Mouse (Mus musculus) neural tube, embryonic 15.5 days (tissue): ENCODE measurements at regions not wholly inside any gene's neighbourhood (a gene's known extent, or its start where the extent isn't known, plus 50 kb on each side); places are given as distances from the start of the nearest gene placed in this dataset.

Source experiments
- ATAC-seq: fragments of 200-750 bp; cut with Nextera tagmentation; 2 replicates; pipeline ENCODE4 v1.8.0; 2017; ENCODE audit warnings: mild to moderate bottlenecking, moderate TSS enrichment, moderate library complexity; ENCODE audit not compliant: low FRiP score
- H3K27ac ChIP-seq: fragments of 300-500 bp; sonication (generic); replicated peaks from 2 replicates; pipeline ENCODE4 v1.5.1; 2015; ENCODE audit warnings: mild to moderate bottlenecking, inconsistent platforms
- H3K27me3 ChIP-seq: fragments of 300-500 bp; sonication (generic); replicated peaks from 2 replicates; pipeline ENCODE4 v1.6.1; 2015; ENCODE audit warnings: inconsistent platforms
- H3K36me3 ChIP-seq: fragments of 300-500 bp; sonication (generic); 2 replicates; pipeline ENCODE4 v1.6.1; 2015; ENCODE audit warnings: inconsistent platforms
- H3K4me1 ChIP-seq: fragments of 300-500 bp; sonication (generic); 2 replicates; pipeline ENCODE4 v1.6.1; 2015; ENCODE audit warnings: inconsistent platforms
- H3K4me2 ChIP-seq: fragments of 300-500 bp; sonication (generic); 2 replicates; pipeline ENCODE4 v1.6.1; 2015; ENCODE audit warnings: inconsistent platforms, mild to moderate bottlenecking, moderate library complexity
- H3K4me3 ChIP-seq: fragments of 300-500 bp; sonication (generic); replicated peaks from 2 replicates; pipeline ENCODE4 v1.5.1; 2015; ENCODE audit warnings: mild to moderate bottlenecking, inconsistent platforms
- H3K9ac ChIP-seq: fragments of 300-500 bp; sonication (generic); replicated peaks from 2 replicates; pipeline ENCODE4 v1.6.1; 2015; ENCODE audit warnings: mild to moderate bottlenecking, inconsistent platforms
- H3K9me3 ChIP-seq: fragments of 300-500 bp; sonication (generic); replicated peaks from 2 replicates; pipeline ENCODE4 v1.6.1; 2016; ENCODE audit warnings: inconsistent platforms
- WGBS: fragments of 180-500 bp; shearing (Covaris S2); methylation state at CpG from one replicate; pipeline ENCODE4 v1.1.7; 2015; ENCODE audit warnings: mixed read lengths; 5-methylcytosine and 5-hydroxymethylcytosine counted together

GRCm38 (mm10) chr6:93064366-93064765, 121.1 kb upstream of the Adamts9 start:
- no peaks in the 10 kb centered on the region for H3K9me3 ChIP-seq
- 90% methylated on average over 7 of the region's 7 CpGs for WGBS
- H3K9ac ChIP-seq = no peak overlapping the region
- H3K27ac ChIP-seq = no peak overlapping the region
- peaks cover 18% of the 10 kb centered on the region for H3K4me1 ChIP-seq
- ATAC-seq = no peak
- H3K27me3 ChIP-seq = no peaks in the 10 kb centered on the region
- no peak overlapping the region for H3K4me2 ChIP-seq
- no peak overlapping the region for H3K4me3 ChIP-seq
- no peaks in the 10 kb centered on the region for H3K36me3 ChIP-seq

GRCm38 (mm10) chr6:93061741-93062140, 118.4 kb upstream of the Adamts9 start:
- Histone ChIP-seq H3K27ac (no peak overlapping the region), H3K36me3 (no peaks in the 10 kb centered on the region), H3K4me2 (no peak overlapping the region), H3K9ac (no peak overlapping the region), H3K4me1 (peaks cover 15% of the 10 kb centered on the region), H3K4me3 (no peak overlapping the region), H3K9me3 (no peaks in the 10 kb centered on the region), H3K27me3 (no peaks in the 10 kb centered on the region)
- 89% methylated on average over 3 of the region's 3 CpGs for WGBS
- ATAC-seq = no peak

GRCm38 (mm10) chr6:93045524-93045923, 102.2 kb upstream of the Adamts9 start:
- no peaks in the 10 kb centered on the region for H3K9me3 ChIP-seq
- no peaks in the 10 kb centered on the region for H3K27me3 ChIP-seq
- H3K4me2 ChIP-seq = no peak overlapping the region
- WGBS = 47% methylated on average over 2 of the region's 2 CpGs
- ATAC-seq = no peak
- H3K4me1 ChIP-seq = no peaks in the 10 kb centered on the region
- no peak overlapping the region for H3K9ac ChIP-seq
- no peak overlapping the region for H3K27ac ChIP-seq
- H3K4me3 ChIP-seq = no peak overlapping the region
- no peaks in the 10 kb centered on the region for H3K36me3 ChIP-seq

- Histone ChIP-seq H3K9ac (no peak overlapping the region), H3K4me1 (no peaks in the 10 kb centered on the region), H3K36me3 (no peaks in the 10 kb centered on the region), H3K4me3 (no peak overlapping the region), H3K4me2 (no peak overlapping the region), H3K27me3 (no peaks in the 10 kb centered on the region), H3K9me3 (no peaks in the 10 kb centered on the region), H3K27ac (no peak overlapping the region)
- ATAC-seq = no peak
- 88% methylated on average over 3 of the region's 3 CpGs for WGBS
Measured at GRCm38 (mm10) chr6:93041041-93041440, 97.7 kb upstream of the Adamts9 start.

GRCm38 (mm10) chr6:93031812-93032330, 88.6 kb upstream of the Adamts9 start:
- H3K4me1 ChIP-seq = no peaks in the 10 kb centered on the region
- WGBS = 97% methylated on average over 1 of the region's 1 CpGs
- no peak for ATAC-seq

GRCm38 (mm10) chr6:93026068-93027022, 83.1 kb upstream of the Adamts9 start:
- Histone ChIP-seq H3K4me2 (no peak overlapping the region), H3K36me3 (no peaks in the 10 kb centered on the region), H3K4me1 (peaks cover 6% of the 10 kb centered on the region), H3K27ac (no peak overlapping the region), H3K9ac (no peak overlapping the region), H3K9me3 (no peaks in the 10 kb centered on the region), H3K4me3 (no peak overlapping the region), H3K27me3 (no peaks in the 10 kb centered on the region)
- no peak for ATAC-seq
- 69% methylated on average over 9 of the region's 9 CpGs for WGBS

More at GRCm38 (mm10) chr6:93031812-93032330, 88.6 kb upstream of the Adamts9 start:
- Histone ChIP-seq H3K27ac (no peak overlapping the region), H3K4me2 (no peak overlapping the region), H3K27me3 (no peaks in the 10 kb centered on the region), H3K9me3 (no peaks in the 10 kb centered on the region), H3K4me3 (no peak overlapping the region), H3K36me3 (no peaks in the 10 kb centered on the region), H3K9ac (no peak overlapping the region)

- no peak overlapping the region for H3K4me3 ChIP-seq
Measured at GRCm38 (mm10) chr6:93014534-93014933, 71.2 kb upstream of the Adamts9 start.

GRCm38 (mm10) chr6:93011906-93012305, 68.6 kb upstream of the Adamts9 start:
- H3K27ac ChIP-seq = no peak overlapping the region
- no peak overlapping the region for H3K9ac ChIP-seq
- no peak for ATAC-seq
- no peak overlapping the region for H3K4me3 ChIP-seq
- no peaks in the 10 kb centered on the region for H3K36me3 ChIP-seq
- H3K4me1 ChIP-seq = no peaks in the 10 kb centered on the region
- H3K27me3 ChIP-seq = no peaks in the 10 kb centered on the region
- 84% methylated on average over 5 of the region's 5 CpGs for WGBS
- no peaks in the 10 kb centered on the region for H3K9me3 ChIP-seq
- H3K4me2 ChIP-seq = no peak overlapping the region

More at GRCm38 (mm10) chr6:93014534-93014933, 71.2 kb upstream of the Adamts9 start:
- Histone ChIP-seq H3K9me3 (no peaks in the 10 kb centered on the region), H3K4me2 (no peak overlapping the region), H3K27me3 (no peaks in the 10 kb centered on the region), H3K36me3 (no peaks in the 10 kb centered on the region), H3K27ac (no peak overlapping the region), H3K4me1 (no peaks in the 10 kb centered on the region), H3K9ac (no peak overlapping the region)
- no peak for ATAC-seq
- WGBS = 91% methylated on average over 1 of the region's 1 CpGs

- no peaks in the 10 kb centered on the region for H3K27me3 ChIP-seq
- no peak for ATAC-seq
- H3K4me1 ChIP-seq = no peaks in the 10 kb centered on the region
- 75% methylated on average over 3 of the region's 3 CpGs for WGBS
- H3K4me3 ChIP-seq = no peak overlapping the region
- no peaks in the 10 kb centered on the region for H3K9me3 ChIP-seq
- H3K9ac ChIP-seq = no peak overlapping the region
- H3K36me3 ChIP-seq = no peaks in the 10 kb centered on the region
- H3K27ac ChIP-seq = no peak overlapping the region
- no peak overlapping the region for H3K4me2 ChIP-seq
Measured at GRCm38 (mm10) chr6:93004587-93005240, 61.4 kb upstream of the Adamts9 start.

- Histone ChIP-seq H3K4me2 (no peak overlapping the region), H3K9ac (no peak overlapping the region), H3K4me3 (no peak overlapping the region), H3K9me3 (no peaks in the 10 kb centered on the region), H3K4me1 (no peaks in the 10 kb centered on the region), H3K27me3 (no peaks in the 10 kb centered on the region), H3K36me3 (no peaks in the 10 kb centered on the region), H3K27ac (no peak overlapping the region)
- 95% methylated on average over 5 of the region's 5 CpGs for WGBS
- no peak for ATAC-seq
Measured at GRCm38 (mm10) chr6:93003812-93004211, 60.5 kb upstream of the Adamts9 start.

- Histone ChIP-seq H3K4me2 (no peak overlapping the region), H3K27me3 (no peaks in the 10 kb centered on the region), H3K9me3 (no peaks in the 10 kb centered on the region), H3K4me1 (no peaks in the 10 kb centered on the region), H3K4me3 (no peak overlapping the region), H3K27ac (no peak overlapping the region), H3K9ac (no peak overlapping the region), H3K36me3 (no peaks in the 10 kb centered on the region)
- no peak for ATAC-seq
- WGBS = 84% methylated on average over 5 of the region's 5 CpGs
Measured at GRCm38 (mm10) chr6:92993647-92994046, 50.4 kb upstream of the Adamts9 start.
